Mouse (Mus musculus) C2C12 (cell line): ENCODE data around the gene Tfpi2. TPM values are rescaled to one million over a fixed set of nuclear protein-coding genes. Genes with fewer than 3 reads are reported as not detected.

ENCODE experiments used
- H3K27me3 ChIP-seq: one replicate; pipeline ENCODE4 v1.6.1; 2011; ENCODE audit not compliant: control insufficient read depth, insufficient read depth, insufficient read length
- H3K36me3 ChIP-seq: one replicate; pipeline ENCODE4 v1.6.1; 2011; ENCODE audit not compliant: control insufficient read depth, insufficient read depth
- H3K4me3 ChIP-seq: one replicate; pipeline ENCODE4 v1.5.1; 2011; ENCODE audit warnings: mild to moderate bottlenecking, control low read depth; ENCODE audit not compliant: poor library complexity, insufficient read depth, severe bottlenecking
- H3K79me2 ChIP-seq: one replicate; pipeline ENCODE4 v1.6.1; 2011; ENCODE audit not compliant: control insufficient read depth, insufficient read depth
- H3K79me3 ChIP-seq: one replicate; pipeline ENCODE4 v1.6.1; 2011; ENCODE audit warnings: low read depth, control low read depth
- H3ac ChIP-seq: one replicate; pipeline ENCODE3; 2011; ENCODE audit warnings: low read depth; ENCODE audit not compliant: control insufficient read depth, insufficient read length
- CEBPB ChIP-seq: IDR thresholded peaks from one replicate; pipeline ENCODE4 v1.6.1; 2011; ENCODE audit warnings: low read depth, mild to moderate bottlenecking, control low read depth, moderate library complexity
- CTCF ChIP-seq: IDR thresholded peaks from one replicate; pipeline ENCODE4 v1.5.1; 2011; ENCODE audit not compliant: control insufficient read depth, insufficient read depth, insufficient read length
- FOSL1 ChIP-seq: IDR thresholded peaks from one replicate; pipeline ENCODE4 v1.8.0; 2011; ENCODE audit warnings: mild to moderate bottlenecking, low read length; ENCODE audit not compliant: poor library complexity, insufficient read depth, severe bottlenecking
- MAX ChIP-seq: IDR thresholded peaks from one replicate; pipeline ENCODE4 v1.6.1; 2011; ENCODE audit warnings: mild to moderate bottlenecking, control low read depth
- MYOD1 ChIP-seq: IDR thresholded peaks from one replicate; pipeline ENCODE4 v1.6.1; 2011; ENCODE audit warnings: low read depth; ENCODE audit not compliant: control insufficient read depth, insufficient read length
- MYOG ChIP-seq: IDR thresholded peaks from one replicate; pipeline ENCODE4 v1.6.1; 2011; ENCODE audit not compliant: control insufficient read depth, insufficient read length; ENCODE audit errors: extremely low read depth
- USF1 ChIP-seq: IDR thresholded peaks from one replicate; pipeline ENCODE4 v1.6.1; 2011; ENCODE audit warnings: low read depth, mild to moderate bottlenecking, control low read depth, moderate library complexity
- polyA plus RNA-seq: library from polyadenylated mRNA; unstranded; fragments of >200 nt; fragmentation: generic; extraction: Trizol; gene quantifications from one replicate; pipeline ENCODE4 v1.2.1, GENCODE M21; 2012; ENCODE audit warnings: missing spikeins

The Tfpi2 gene
- polyA plus RNA-seq, 1 experiment: 0.04 TPM

- no peak overlapping the region for H3K4me3 ChIP-seq
- no peak for TF ChIP-seq MYOD1
- TF ChIP-seq MYOG: no peak
- TF ChIP-seq CTCF: no peak
- TF ChIP-seq CEBPB: no peak
- TF ChIP-seq FOSL1: no peak
- TF ChIP-seq MAX: no peak
- TF ChIP-seq USF1: no peak
- H3K79me2 ChIP-seq: no peaks in the 10 kb centered on the region
- no peak overlapping the region for H3ac ChIP-seq
- no peaks in the 10 kb centered on the region for H3K27me3 ChIP-seq
- H3K79me3 ChIP-seq: no peaks in the 10 kb centered on the region
- H3K36me3 ChIP-seq: no peaks in the 10 kb centered on the region
Observed at GRCm38 (mm10) chr6:4004808-4005207, 16.1 kb upstream of the Tfpi2 start.

GRCm38 (mm10) chr6:4003890-4004306 lies 15.2 kb upstream of the Tfpi2 start, which contains the start of gene Gng11:
Gng11 (plus strand) TSS chr6:4003904.
- no peak for TF ChIP-seq USF1
- TF ChIP-seq MYOG: no peak
- TF ChIP-seq FOSL1: no peak
- TF ChIP-seq MAX: no peak
- TF ChIP-seq CEBPB: no peak
- TF ChIP-seq CTCF: no peak
- TF ChIP-seq MYOD1: no peak
- no peaks in the 10 kb centered on the region for H3K36me3 ChIP-seq
- H3ac ChIP-seq: peak within 1 kb of the TSS; percentile 55
- no peaks in the 10 kb centered on the region for H3K79me2 ChIP-seq
- no peaks in the 10 kb centered on the region for H3K79me3 ChIP-seq
- no peak within 1 kb of the TSS for H3K4me3 ChIP-seq
- H3K27me3 ChIP-seq: no peaks in the 10 kb centered on the region

- Histone ChIP-seq H3K27me3 (no peaks in the 10 kb centered on the region), H3K4me3 (no peak overlapping the region), H3K36me3 (no peaks in the 10 kb centered on the region), H3K79me3 (no peaks in the 10 kb centered on the region), H3K79me2 (no peaks in the 10 kb centered on the region), H3ac (no peak overlapping the region)
- TF ChIP-seq CEBPB: no peak
- no peak for TF ChIP-seq MYOG
- TF ChIP-seq FOSL1: no peak
- TF ChIP-seq MYOD1: no peak
- TF ChIP-seq USF1: no peak
- TF ChIP-seq MAX: no peak
- TF ChIP-seq CTCF: no peak
Observed at GRCm38 (mm10) chr6:4003445-4003844, 14.7 kb upstream of the Tfpi2 start.

- no peaks in the 10 kb centered on the region for H3K36me3 ChIP-seq
- no peaks in the 10 kb centered on the region for H3K79me3 ChIP-seq
- H3K79me2 ChIP-seq: no peaks in the 10 kb centered on the region
- no peaks in the 10 kb centered on the region for H3K27me3 ChIP-seq
- TF ChIP-seq MAX (no peak), USF1 (no peak)
- H3ac ChIP-seq: no peak overlapping the region
- no peak overlapping the region for H3K4me3 ChIP-seq
Observed at GRCm38 (mm10) chr6:4000716-4001115, 12.0 kb upstream of the Tfpi2 start.

GRCm38 (mm10) chr6:3999296-3999695 lies 10.6 kb upstream of the Tfpi2 start:
- Histone ChIP-seq H3ac (no peak overlapping the region), H3K79me2 (no peaks in the 10 kb centered on the region), H3K36me3 (no peaks in the 10 kb centered on the region), H3K79me3 (no peaks in the 10 kb centered on the region), H3K4me3 (no peak overlapping the region), H3K27me3 (no peaks in the 10 kb centered on the region)
- TF ChIP-seq USF1 (no peak), CEBPB (no peak), MYOD1 (no peak), MYOG (no peak), CTCF (no peak), MAX (no peak), FOSL1 (no peak)

- TF ChIP-seq CEBPB (no peak), FOSL1 (no peak), MYOD1 (no peak), CTCF (no peak)
- Histone ChIP-seq H3ac (no peak overlapping the region), H3K4me3 (no peak overlapping the region), H3K79me2 (no peaks in the 10 kb centered on the region), H3K36me3 (no peaks in the 10 kb centered on the region), H3K27me3 (no peaks in the 10 kb centered on the region), H3K79me3 (no peaks in the 10 kb centered on the region)
Observed at GRCm38 (mm10) chr6:3998089-3998488, 9.4 kb upstream of the Tfpi2 start.
